Mouse (Mus musculus) liver, embryonic 14.5 days (tissue): ENCODE measurements around the gene Kat7. TPM values are rescaled to one million over a fixed set of nuclear protein-coding genes. Genes with fewer than 3 reads are reported as not detected.

Experiments used
- ATAC-seq: fragments of 200-750 bp; cut with Nextera tagmentation; 2 replicates; pipeline ENCODE4 v1.8.0; 2017; ENCODE audit warnings: moderate number of reproducible peaks, mild to moderate bottlenecking, moderate library complexity; ENCODE audit not compliant: insufficient read depth
- DNase-seq, 3 experiments: peaks; one replicate each; pipeline ENCODE4 v3.0.0-alpha.2; 2012 to 2013; ENCODE audit warnings: low read depth in 3 of 3, low spot score in 3 of 3
- H3K27ac ChIP-seq: fragments of 300-500 bp; sonication (generic); 2 replicates; pipeline ENCODE4 v1.5.1; 2014; ENCODE audit warnings: moderate library complexity, mild to moderate bottlenecking, control low read depth, inconsistent platforms
- H3K27me3 ChIP-seq: fragments of 300-500 bp; sonication (generic); 2 replicates; pipeline ENCODE4 v1.6.1; 2014; ENCODE audit warnings: mild to moderate bottlenecking, low read length, moderate library complexity; ENCODE audit not compliant: control insufficient read depth, insufficient read depth
- H3K36me3 ChIP-seq: fragments of 300-500 bp; sonication (generic); replicated peaks from 2 replicates; pipeline ENCODE4 v1.6.1; 2014; ENCODE audit warnings: low read depth; ENCODE audit not compliant: control insufficient read depth, insufficient read depth
- H3K4me1 ChIP-seq, 2 experiments: fragments of 200-500 bp in 1 of 2; fragments of 300-500 bp in 1 of 2; sonication (generic) in 1 of 2; replicated peaks; 2 replicates each; pipeline ENCODE4 v1.6.1; 2012 to 2014; ENCODE audit warnings: antibody characterized with exemption in 1 of 2, inconsistent platforms in 1 of 2, low read length in 1 of 2; ENCODE audit not compliant: control insufficient read depth in 2 of 2, insufficient read depth in 2 of 2
- H3K4me2 ChIP-seq: fragments of 300-500 bp; sonication (generic); 2 replicates; pipeline ENCODE4 v1.6.1; 2014; ENCODE audit warnings: low read depth, mild to moderate bottlenecking, control low read depth, moderate library complexity
- H3K4me3 ChIP-seq, 2 experiments: fragments of 200-500 bp in 1 of 2; fragments of 300-500 bp in 1 of 2; sonication (generic) in 1 of 2; 2 replicates each; pipeline ENCODE4 v1.5.1; 2012 to 2014; ENCODE audit warnings: low read depth in 2 of 2, low read length in 2 of 2, mild to moderate bottlenecking in 2 of 2, control low read depth in 1 of 2, inconsistent platforms in 1 of 2, moderate library complexity in 1 of 2; ENCODE audit not compliant: insufficient read depth in 1 of 2
- H3K9ac ChIP-seq: fragments of 300-500 bp; sonication (generic); replicated peaks from 2 replicates; pipeline ENCODE4 v1.6.1; 2014; ENCODE audit warnings: mild to moderate bottlenecking, control low read depth, moderate library complexity
- H3K9me3 ChIP-seq: fragments of 300-500 bp; sonication (generic); 2 replicates; pipeline ENCODE4 v1.6.1; 2016; ENCODE audit warnings: low read length, mixed read lengths; ENCODE audit not compliant: control insufficient read depth
- CTCF ChIP-seq: IDR thresholded peaks from 2 replicates; pipeline ENCODE4 v1.5.1; 2016; ENCODE audit warnings: antibody characterized with exemption, low read depth, control low read depth
- EP300 ChIP-seq: IDR thresholded peaks from 2 replicates; pipeline ENCODE4 v1.6.1; 2016; ENCODE audit warnings: antibody characterized with exemption, low read depth
- WGBS: fragments of 180-500 bp; shearing (Covaris S2); extraction: QIAGEN DNeasy Blood & Tissue Kit; methylation state at CpG from one replicate; pipeline ENCODE4 v1.1.7; 2014; ENCODE audit not compliant: insufficient replicate concordance; 5-methylcytosine and 5-hydroxymethylcytosine counted together
- polyA plus RNA-seq, 2 experiments: library from polyadenylated mRNA; depleted of rRNA in 1 of 2; stranded (reverse) in 1 of 2; unstranded in 1 of 2; fragments of >200 nt; fragmentation: Nextera tagmentation in 1 of 2; extraction: Ambion mirVana in 1 of 2; gene quantifications; 2 replicates each; pipeline versions ENCODE4 v1.2.1 to v1.2.3; 2012 to 2014

Kat7 gene
- polyA plus RNA-seq, 2 experiments, result 19.4 to 23.6 TPM

DNA sequence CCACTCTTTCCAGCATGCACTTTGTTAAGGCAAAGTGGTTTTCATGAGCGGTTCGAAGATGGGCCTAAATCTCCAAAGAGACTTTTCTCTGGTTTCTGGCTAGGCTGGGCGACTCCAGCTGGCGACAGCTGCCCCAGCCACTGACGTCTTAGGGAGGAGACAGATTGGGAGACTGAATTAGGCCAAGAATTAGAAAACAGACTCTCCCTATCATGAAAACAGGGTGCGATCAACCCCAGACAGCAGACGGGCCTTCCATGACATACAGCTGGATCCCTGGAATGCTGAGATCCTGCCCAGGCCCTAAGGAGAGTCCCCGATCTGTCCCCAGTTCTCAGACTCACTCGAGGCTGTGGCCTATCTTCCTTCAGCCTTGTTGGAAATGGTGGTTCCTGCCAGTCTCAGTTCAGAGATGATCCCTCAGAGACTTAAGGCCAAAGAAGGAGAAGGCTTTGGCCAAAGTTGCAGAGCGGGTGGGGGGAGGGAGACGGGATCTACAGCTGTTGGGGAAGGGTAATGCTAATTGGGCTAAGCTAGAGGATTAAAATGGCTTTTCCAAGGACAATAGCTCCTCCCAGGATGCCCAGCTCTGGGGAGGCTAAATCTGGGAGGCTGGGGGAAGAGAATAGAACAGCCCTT is 46.1 kb downstream of the Kat7 start:
- 71% methylated on average over 11 of the region's 11 CpGs for WGBS
- H3K27ac ChIP-seq, result no peak overlapping the region
- H3K27me3 ChIP-seq, result no peaks in the 10 kb centered on the region; the same call in 1 of the 2 replicates
- DNase-seq (no peak), ATAC-seq (no peak)
- no peak overlapping the region for H3K4me2 ChIP-seq
- TF ChIP-seq EP300 (no peak), CTCF (no peak)
- no peaks in the 10 kb centered on the region for H3K9me3 ChIP-seq
- H3K4me3 ChIP-seq, result no peak overlapping the region
- no peaks in the 10 kb centered on the region for H3K36me3 ChIP-seq
- H3K4me1 ChIP-seq, result peaks cover under 1 to 8% of the 10 kb centered on the region in 2 experiments; a peak in 2 of 4 replicates
- no peak overlapping the region for H3K9ac ChIP-seq

DNA sequence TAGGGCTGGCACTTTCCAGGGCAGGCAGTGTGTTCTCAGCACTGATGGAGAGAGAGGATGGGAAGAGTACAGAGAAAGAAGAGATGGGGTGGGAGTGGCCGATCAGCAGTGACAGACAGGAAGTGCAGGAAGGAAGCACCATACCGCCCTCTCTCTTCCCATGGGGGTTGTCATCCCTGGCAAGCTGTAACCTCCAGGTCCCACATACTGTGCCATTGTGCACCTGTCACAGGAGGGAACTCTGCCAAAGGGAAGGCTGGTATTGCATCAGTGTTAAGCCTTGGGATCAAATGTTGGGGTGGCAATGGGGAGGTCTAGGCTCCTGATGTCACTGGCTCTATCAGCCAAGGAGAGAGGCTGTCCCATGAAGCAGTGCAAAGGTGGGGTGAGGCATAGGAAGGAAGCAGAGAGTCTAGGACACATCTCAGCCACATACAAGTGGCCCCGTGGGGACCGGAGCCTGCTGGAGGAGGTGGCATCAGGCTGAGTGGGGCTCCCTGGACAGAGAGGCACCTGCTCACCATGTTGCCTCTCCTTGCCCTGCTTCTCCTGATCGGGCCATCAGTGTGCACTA is 48.8 kb downstream of the Kat7 start, which contains the start of gene Tac4:
Gene Tac4 (plus strand): TSS at position 352 of the 574 bp plus-strand sequence.
- WGBS, result 18% methylated on average over 5 of the region's 5 CpGs
- Histone ChIP-seq H3K9me3 (no peaks in the 10 kb centered on the region), H3K4me3 (no peak within 1 kb of the TSS), H3K27me3 (no peaks in the 10 kb centered on the region; the same call in 1 of the 2 replicates), H3K4me1 (peaks cover 4 to 6% of the 10 kb centered on the region in 2 experiments; a peak in 2 of 4 replicates), H3K36me3 (no peaks in the 10 kb centered on the region), H3K9ac (no peak within 1 kb of the TSS), H3K27ac (no peak within 1 kb of the TSS), H3K4me2 (no peak within 1 kb of the TSS)
- DNase-seq (no peak), ATAC-seq (no peak)
- TF ChIP-seq EP300, result no peak
- no peak for TF ChIP-seq CTCF

DNA sequence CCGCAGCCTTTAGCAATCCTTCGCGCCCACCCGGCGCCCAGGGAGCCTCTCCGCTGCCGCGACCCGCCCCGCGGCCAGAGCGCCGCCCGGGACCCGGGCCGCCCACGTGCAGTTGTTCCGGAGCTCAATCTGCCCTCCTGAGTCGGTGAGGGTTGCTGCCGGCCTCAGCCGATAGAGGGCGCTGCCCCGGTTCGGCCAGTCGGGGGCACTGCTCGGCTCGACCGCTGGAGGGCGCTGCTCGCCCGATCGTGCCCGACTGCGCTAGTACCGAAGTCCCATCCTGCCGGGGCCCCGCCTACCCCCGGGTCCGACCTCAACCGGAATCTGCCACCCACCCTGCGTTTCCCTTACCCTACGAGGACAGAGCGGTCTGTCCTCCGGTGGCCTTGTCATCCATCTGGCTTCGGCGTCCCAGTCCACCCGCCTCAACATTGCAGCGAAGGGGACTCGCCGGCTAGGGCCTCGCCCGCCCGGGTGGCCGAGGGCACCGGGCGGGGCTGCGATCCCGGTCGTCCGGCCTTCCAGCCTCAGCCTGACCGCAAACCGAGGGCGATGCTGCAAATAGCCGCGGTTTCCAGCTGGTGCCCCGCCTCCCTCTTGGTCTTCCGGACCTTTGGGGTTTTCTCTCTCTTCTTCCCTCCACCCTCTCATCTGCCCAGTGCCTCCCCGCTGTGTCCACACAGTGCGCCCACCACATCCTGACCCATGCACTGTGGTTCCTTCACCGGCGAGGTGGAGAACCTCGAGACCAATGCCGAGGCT is 50.8 kb downstream of the Kat7 start:
- peak overlapping the region; percentile 57 to 62 for H3K4me3 ChIP-seq
- peak overlapping the region; percentile 47 for H3K9ac ChIP-seq
- no peaks in the 10 kb centered on the region; the same call in 1 of the 2 replicates for H3K27me3 ChIP-seq
- under 1% methylated on average over 73 of the region's 73 CpGs for WGBS
- TF ChIP-seq CTCF, result peak; percentile 95
- TF ChIP-seq EP300, result 0 out of 2 replicates have a peak, but pooled peaks have one; percentile 26
- H3K9me3 ChIP-seq, result no peaks in the 10 kb centered on the region
- H3K27ac ChIP-seq, result no peak overlapping the region
- peak overlapping the region; percentile 76 for H3K4me2 ChIP-seq
- no peaks in the 10 kb centered on the region for H3K36me3 ChIP-seq
- DNase-seq, result peak; percentile 46 to 70 (median 49)
- peaks cover 4 to 6% of the 10 kb centered on the region in 2 experiments; a peak in 2 of 4 replicates for H3K4me1 ChIP-seq
- peak; percentile 74 for ATAC-seq

DNA sequence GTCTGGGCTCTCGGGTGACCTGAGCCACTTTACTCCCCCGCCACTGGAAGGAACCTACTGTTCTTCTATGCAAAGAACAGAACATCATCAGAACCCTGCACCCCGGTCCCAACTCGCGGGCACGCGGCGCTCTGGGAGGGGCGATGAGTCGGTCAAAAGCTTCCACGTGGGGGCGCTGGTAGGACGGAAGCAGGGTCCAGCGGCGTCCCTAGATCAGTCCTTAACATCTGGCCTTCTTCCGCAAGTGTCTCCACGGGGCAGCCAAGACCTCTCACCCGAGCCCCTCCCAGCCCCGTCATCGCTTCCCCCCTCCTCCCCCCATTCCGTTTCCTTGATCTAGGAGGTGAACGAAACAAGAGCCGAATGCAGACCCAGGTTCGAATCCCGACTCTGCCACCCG is 51.6 kb downstream of the Kat7 start:
- ATAC-seq, result peak; percentile 59
- Histone ChIP-seq H3K9ac (peak overlapping the region; percentile 47), H3K4me1 (peaks cover 4 to 6% of the 10 kb centered on the region in 2 experiments; a peak in 2 of 4 replicates), H3K27me3 (no peaks in the 10 kb centered on the region; the same call in 1 of the 2 replicates), H3K36me3 (no peaks in the 10 kb centered on the region), H3K4me2 (peak overlapping the region; percentile 76), H3K4me3 (peak overlapping the region; percentile 53 to 57), H3K9me3 (no peaks in the 10 kb centered on the region), H3K27ac (no peak overlapping the region)
- TF ChIP-seq CTCF (peak; percentile 77), EP300 (no peak)
- WGBS, result 1% methylated on average over 26 of the region's 26 CpGs
- peak; percentile 45 to 62 (median 48) for DNase-seq
